Mouse (Mus musculus) gastrocnemius, adult 18-20 months (tissue): ENCODE measurements around the gene Pex7. TPM values are rescaled to one million over a fixed set of nuclear protein-coding genes. Genes with fewer than 3 reads are reported as not detected.

Source experiments
- DNase-seq: peaks from one replicate; pipeline ENCODE4 v3.0.0; 2021; ENCODE audit warnings: low spot score
- total RNA-seq, 2 experiments: library from RNA; stranded (reverse); gene quantifications; 2 replicates each; pipeline ENCODE4 v1.2.3; 2021

Gene Pex7
- total RNA-seq, 2 experiments from 2014 or later, result 20.6 to 21.7 TPM

DNA sequence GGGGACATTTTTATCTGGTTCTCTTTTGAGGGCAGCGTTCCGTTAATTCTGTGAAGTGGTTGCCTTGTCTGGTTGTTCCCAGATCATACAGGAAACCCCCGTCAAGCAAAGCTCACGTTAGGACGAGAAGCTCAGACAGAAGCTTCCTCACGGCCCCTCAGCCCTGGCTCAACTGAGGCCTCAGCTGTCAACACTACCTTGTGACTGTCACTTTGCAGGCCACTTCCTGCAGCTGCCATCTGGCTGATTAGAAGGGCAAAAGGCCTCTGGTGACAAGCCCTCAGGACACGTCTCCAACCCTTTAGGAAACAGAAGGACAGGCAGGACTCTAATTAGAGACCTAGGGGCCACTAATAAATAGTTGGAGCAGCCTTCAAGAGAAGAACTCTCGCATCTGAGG, 92.1 kb downstream of the Pex7 start:
- DNase-seq, result no peak

DNA sequence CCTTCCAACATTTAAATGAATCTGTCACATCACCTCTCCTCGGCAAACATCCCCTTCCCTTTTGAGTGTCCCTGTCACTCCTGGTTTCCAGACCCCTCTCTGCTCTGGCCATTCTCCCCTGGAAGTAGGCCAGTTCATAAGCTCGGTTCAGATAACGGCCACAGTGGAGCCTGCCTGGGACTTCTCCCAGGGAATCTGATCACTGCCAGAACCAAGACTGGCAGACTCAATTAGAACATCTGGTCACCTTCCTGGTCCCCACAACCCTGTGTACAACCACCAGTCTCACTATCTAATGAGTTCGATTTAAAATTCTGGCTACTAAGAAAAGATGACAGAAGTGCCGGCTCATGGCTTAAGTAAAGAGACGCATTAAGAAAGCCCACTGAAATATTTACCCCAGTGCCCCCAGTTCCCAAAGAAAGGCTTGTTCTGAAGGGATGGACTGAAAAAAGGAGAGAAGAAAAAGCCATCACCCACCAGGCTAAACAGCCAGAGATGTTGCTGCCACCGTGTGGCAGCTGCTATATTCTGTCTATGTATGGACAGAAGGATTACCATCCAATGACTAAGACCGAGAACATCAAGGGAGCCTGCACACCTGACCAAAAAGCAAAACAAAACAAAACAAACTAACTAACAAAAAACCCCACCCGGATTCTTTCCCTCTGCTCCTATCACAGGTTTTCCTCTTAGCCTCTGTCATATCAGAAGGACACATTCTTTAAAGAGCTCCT, 95.9 kb downstream of the Pex7 start:
- no peak for DNase-seq

DNA sequence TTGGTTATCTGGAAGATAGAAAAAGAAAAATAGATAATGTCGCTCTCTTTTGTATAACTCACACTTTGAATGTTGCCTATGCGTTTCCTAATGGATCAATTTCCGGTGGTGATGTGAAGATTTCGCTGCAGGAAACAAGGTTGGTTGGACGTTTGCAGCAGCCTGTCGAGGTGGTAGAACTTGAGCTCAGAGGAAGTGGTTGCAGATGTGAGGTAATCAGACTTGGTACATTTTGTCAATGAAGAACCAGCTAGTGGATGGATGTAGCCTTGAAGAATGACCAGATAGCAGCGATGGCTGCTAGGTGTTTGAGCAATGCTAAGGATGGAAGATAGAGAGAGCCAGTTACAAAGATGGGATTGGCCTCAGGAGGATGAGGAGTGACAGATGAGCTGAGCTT, 102.7 kb downstream of the Pex7 start:
- no peak for DNase-seq

Other genes with a start within 250 kb of the Pex7 start
- not detected for gene Il20ra, start 195.1 kb downstream of the Pex7 start, total RNA-seq
- gene Slc35d3, start 56.2 kb downstream of the Pex7 start, total RNA-seq, result not detected
- gene Map3k5, start 26.8 kb upstream of the Pex7 start, total RNA-seq, result 1 to 10 TPM; 7.3 to 8.4 TPM
- gene Map7, start 240.8 kb upstream of the Pex7 start, total RNA-seq, result 1 to 10 TPM; 5.0 to 6.7 TPM